Mouse (Mus musculus) limb, embryonic 10.5 days (tissue): Measurements from ENCODE around the gene Rap1a. TPM values are rescaled to one million over a fixed set of nuclear protein-coding genes. Genes with fewer than 3 reads are reported as not detected.

Experiments used
- DNase-seq: peaks from one replicate; pipeline ENCODE4 v3.0.0-alpha.2; 2017; ENCODE audit warnings: low spot score
- H3K27ac ChIP-seq: fragments of 300-500 bp; sonication (generic); 2 replicates; pipeline ENCODE4 v1.5.1; 2016; ENCODE audit warnings: mild to moderate bottlenecking
- H3K27me3 ChIP-seq: fragments of 300-500 bp; sonication (generic); 2 replicates; pipeline ENCODE4 v1.6.1; 2016; ENCODE audit warnings: low read depth, mild to moderate bottlenecking; ENCODE audit not compliant: poor library complexity, severe bottlenecking
- H3K36me3 ChIP-seq: fragments of 300-500 bp; sonication (generic); 2 replicates; pipeline ENCODE4 v1.6.1; 2016; ENCODE audit warnings: mild to moderate bottlenecking, moderate library complexity
- H3K4me1 ChIP-seq: fragments of 300-500 bp; sonication (generic); 2 replicates; pipeline ENCODE4 v1.6.1; 2016
- H3K4me3 ChIP-seq: fragments of 300-500 bp; sonication (generic); 2 replicates; pipeline ENCODE4 v1.5.1; 2016; ENCODE audit warnings: mild to moderate bottlenecking, moderate library complexity
- H3K9me3 ChIP-seq: fragments of 300-500 bp; sonication (generic); replicated peaks from 2 replicates; pipeline ENCODE4 v1.6.1; 2016; ENCODE audit warnings: mild to moderate bottlenecking
- WGBS: fragments of 180-500 bp; shearing (Covaris S2); methylation state at CpG from one replicate; pipeline ENCODE4 v1.1.7; 2016; 5-methylcytosine and 5-hydroxymethylcytosine counted together
- polyA plus RNA-seq: library from polyadenylated mRNA; unstranded; fragments of >200 nt; fragmentation: Nextera tagmentation; extraction: Ambion mirVana; gene quantifications from 2 replicates; pipeline ENCODE4 v1.2.1, GENCODE M21; 2016

The Rap1a gene
- polyA plus RNA-seq, 1 experiment from 2014 or later = 71.6 TPM

DNA sequence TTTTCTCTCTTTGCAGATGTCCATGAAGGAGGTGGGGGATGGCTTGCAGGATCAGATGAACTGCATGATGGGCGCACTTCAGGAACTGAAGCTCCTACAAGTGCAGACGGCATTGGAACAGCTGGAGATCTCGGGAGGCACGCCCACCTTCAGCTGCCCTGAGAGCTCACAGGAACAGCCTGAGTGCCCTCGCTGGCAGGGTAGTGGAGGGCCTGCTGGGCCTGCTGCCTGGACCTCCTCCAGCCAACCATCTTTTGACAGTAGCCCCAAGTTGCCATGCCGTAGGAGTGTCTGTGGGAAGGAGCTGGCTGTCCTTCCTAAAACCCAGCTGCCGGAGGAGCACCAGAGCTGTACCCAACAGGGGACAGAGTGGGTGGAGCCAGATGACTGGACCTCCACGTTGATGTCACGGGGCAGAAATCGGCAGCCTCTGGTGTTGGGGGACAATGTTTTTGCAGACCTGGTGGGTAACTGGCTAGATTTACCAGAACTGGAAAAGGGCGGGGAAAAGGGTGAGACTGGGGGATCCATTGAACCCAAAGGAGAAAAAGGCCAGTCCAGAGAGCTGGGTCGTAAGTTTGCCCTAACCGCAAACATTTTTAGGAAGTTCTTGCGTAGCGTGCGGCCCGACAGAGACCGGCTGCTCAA is 84.7 kb downstream of the Rap1a start:
- Histone ChIP-seq H3K9me3 (no peaks in the 10 kb centered on the region), H3K27me3 (no peaks in the 10 kb centered on the region), H3K4me3 (no peak overlapping the region), H3K27ac (peak overlapping the region; percentile 42; the same call in 1 of the 2 replicates), H3K36me3 (no peaks in the 10 kb centered on the region), H3K4me1 (peaks cover 42% of the 10 kb centered on the region)
- 58% methylated on average over 18 of the region's 18 CpGs for WGBS
- peak; percentile 33 for DNase-seq

DNA sequence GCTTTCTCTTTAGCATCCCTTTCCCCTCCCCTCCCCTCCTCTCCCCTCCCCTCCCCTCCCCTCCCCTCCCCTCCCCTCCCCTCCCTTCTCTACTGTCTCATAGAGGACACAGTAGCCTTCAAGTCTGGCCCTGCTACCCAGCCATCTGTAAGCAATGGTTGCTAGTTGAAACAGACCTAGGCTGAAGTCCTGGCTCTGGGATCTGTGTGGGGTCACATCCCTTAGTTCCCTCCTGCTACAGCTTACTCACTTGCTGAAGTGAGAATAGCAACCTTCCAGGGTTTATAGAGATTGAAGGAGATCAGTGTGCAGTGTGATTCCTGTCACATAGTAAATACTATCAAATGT is 86.3 kb downstream of the Rap1a start:
- peaks cover 42% of the 10 kb centered on the region for H3K4me1 ChIP-seq
- H3K27me3 ChIP-seq = no peaks in the 10 kb centered on the region
- no peaks in the 10 kb centered on the region for H3K36me3 ChIP-seq
- no peak overlapping the region for H3K4me3 ChIP-seq
- no peak overlapping the region for H3K27ac ChIP-seq
- H3K9me3 ChIP-seq = no peaks in the 10 kb centered on the region
- DNase-seq = peak; percentile 26

DNA sequence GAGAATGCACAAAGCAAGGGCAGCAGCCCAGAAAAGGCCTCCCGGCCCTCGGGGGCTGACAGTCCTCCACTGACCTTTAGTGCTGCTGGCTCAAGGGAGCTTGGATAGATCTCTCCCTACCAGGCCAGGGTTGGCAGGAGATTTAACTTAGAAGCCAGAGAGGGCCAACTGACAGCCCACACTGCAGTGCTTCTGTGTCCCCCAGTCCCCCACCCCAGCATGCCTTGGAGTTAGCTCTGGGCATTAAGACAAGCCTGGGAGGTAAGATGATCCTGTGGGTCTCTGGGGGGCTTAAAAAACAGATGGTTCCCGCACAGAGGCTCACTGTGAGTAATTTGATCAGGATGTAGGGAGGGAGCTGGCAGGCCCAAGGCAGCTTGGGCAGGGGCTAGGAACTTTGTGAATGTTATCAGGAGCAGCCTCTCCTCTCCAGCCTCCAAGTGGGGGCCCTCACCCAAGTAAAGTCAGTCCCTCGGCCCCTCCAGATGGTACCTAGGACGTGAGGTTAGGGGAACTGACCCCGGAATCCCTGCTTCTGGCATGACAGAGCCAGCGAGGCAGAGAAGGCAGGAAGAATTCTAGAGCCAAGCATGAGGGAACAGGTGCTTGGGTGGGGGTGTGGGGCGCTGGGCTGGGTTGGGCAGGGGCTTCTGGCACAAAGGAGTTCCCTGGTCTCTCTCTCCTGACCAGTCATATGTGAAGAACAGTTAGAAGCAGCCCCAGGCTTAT is 86.9 kb downstream of the Rap1a start:
- H3K4me3 ChIP-seq = 0 out of 2 replicates have a peak overlapping the region, but pooled peaks have one; percentile 19
- WGBS = 16% methylated on average over 8 of the region's 8 CpGs
- DNase-seq = peak; percentile 47

DNA sequence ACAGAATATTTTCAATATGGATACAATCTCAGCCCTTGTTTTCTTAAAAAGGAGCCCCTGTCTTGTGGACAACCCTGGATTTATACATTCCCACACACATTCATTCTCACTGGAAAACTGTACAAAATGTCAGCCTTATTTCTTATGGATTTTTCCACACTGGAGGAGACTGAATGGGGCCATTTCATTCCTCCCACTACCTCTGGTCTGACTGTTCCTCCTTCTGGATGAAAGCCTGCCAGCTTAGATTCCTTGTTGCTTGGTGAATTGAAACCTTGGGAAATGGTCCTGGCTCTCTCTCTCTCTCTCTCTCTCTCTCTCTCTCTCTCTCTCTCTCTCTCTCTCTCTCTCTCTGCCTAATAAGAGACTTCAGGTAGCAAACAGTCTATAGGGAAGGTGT is 88.3 kb downstream of the Rap1a start:
- Histone ChIP-seq H3K9me3 (no peaks in the 10 kb centered on the region), H3K27me3 (peaks cover 3% of the 10 kb centered on the region; the same call in 1 of the 2 replicates)
- DNase-seq = no peak

More for the DNA sequence above, 86.9 kb downstream of the Rap1a start:
- Histone ChIP-seq H3K4me1 (peaks cover 42% of the 10 kb centered on the region), H3K27ac (peak overlapping the region; percentile 64), H3K27me3 (no peaks in the 10 kb centered on the region), H3K36me3 (no peaks in the 10 kb centered on the region), H3K9me3 (no peaks in the 10 kb centered on the region)

DNA sequence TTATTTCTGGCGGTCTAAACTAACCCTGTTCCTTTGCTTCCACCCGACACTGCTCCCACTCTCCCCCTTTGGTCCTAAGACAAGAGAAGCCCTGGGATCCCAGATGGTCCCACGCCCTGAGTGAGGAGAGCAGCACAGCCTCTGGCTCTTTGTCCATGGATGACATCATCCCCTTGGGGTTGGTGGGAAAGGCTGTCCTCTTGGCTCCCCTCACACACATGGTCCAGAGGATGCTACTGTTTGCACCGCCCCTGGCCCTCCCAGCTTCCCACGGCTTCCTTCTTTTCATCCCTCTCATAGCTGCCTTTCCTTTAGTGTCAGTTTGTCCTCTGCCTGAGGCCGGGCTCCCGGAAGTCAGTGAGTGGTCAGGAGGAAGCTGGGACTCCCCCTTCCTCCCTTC is 89.4 kb downstream of the Rap1a start:
- Histone ChIP-seq H3K4me1 (peaks cover 33% of the 10 kb centered on the region), H3K36me3 (no peaks in the 10 kb centered on the region), H3K27me3 (peaks cover 13% of the 10 kb centered on the region), H3K9me3 (no peaks in the 10 kb centered on the region), H3K4me3 (no peak overlapping the region), H3K27ac (no peak overlapping the region)
- DNase-seq = no peak
- 82% methylated on average over 7 of the region's 7 CpGs for WGBS

More for the DNA sequence above, 88.3 kb downstream of the Rap1a start:
- no peak overlapping the region for H3K27ac ChIP-seq
- H3K36me3 ChIP-seq = no peaks in the 10 kb centered on the region
- peaks cover 35% of the 10 kb centered on the region for H3K4me1 ChIP-seq
- no peak overlapping the region for H3K4me3 ChIP-seq

GRCm38 (mm10) chr3:105710246-105710645 is 90.9 kb downstream of the Rap1a start:
- Histone ChIP-seq H3K27me3 (peaks cover 28% of the 10 kb centered on the region), H3K9me3 (no peaks in the 10 kb centered on the region), H3K4me3 (no peak overlapping the region), H3K4me1 (peaks cover 29% of the 10 kb centered on the region), H3K36me3 (no peaks in the 10 kb centered on the region), H3K27ac (no peak overlapping the region)
- 83% methylated on average over 6 of the region's 6 CpGs for WGBS
- no peak for DNase-seq

DNA sequence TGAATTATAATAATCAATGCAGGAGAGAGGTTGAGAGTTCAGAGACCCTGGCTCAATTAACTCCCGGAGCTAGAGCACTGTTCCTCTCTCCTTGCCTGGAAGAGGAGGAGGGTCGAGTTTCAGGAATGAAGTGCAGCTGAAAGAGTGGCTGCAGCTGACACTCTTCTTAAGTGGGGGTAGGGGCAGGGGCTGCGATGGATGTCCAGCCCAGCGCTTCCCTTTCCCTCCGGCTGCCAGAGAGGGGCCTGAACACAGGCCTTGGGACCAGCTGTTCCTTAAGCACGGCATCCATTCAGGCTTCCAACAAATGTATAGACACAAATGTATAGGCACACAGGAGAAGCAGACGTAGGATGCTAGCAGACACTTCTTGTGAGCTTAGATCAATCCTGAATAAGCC is 93.5 kb downstream of the Rap1a start:
- Histone ChIP-seq H3K4me1 (peaks cover 28% of the 10 kb centered on the region), H3K9me3 (no peaks in the 10 kb centered on the region), H3K27me3 (peaks cover 48% of the 10 kb centered on the region), H3K27ac (no peak overlapping the region), H3K36me3 (no peaks in the 10 kb centered on the region), H3K4me3 (no peak overlapping the region)
- no peak for DNase-seq
- 13% methylated on average over 7 of the region's 7 CpGs for WGBS

GRCm38 (mm10) chr3:105706366-105707020 is 94.6 kb downstream of the Rap1a start:
- H3K9me3 ChIP-seq = no peaks in the 10 kb centered on the region
- DNase-seq = peak; percentile 27
- WGBS = 49% methylated on average over 4 of the region's 4 CpGs
- H3K36me3 ChIP-seq = no peaks in the 10 kb centered on the region
- peaks cover 55% of the 10 kb centered on the region for H3K27me3 ChIP-seq
- no peak overlapping the region for H3K4me3 ChIP-seq
- peaks cover 33% of the 10 kb centered on the region for H3K4me1 ChIP-seq
- H3K27ac ChIP-seq = no peak overlapping the region

DNA sequence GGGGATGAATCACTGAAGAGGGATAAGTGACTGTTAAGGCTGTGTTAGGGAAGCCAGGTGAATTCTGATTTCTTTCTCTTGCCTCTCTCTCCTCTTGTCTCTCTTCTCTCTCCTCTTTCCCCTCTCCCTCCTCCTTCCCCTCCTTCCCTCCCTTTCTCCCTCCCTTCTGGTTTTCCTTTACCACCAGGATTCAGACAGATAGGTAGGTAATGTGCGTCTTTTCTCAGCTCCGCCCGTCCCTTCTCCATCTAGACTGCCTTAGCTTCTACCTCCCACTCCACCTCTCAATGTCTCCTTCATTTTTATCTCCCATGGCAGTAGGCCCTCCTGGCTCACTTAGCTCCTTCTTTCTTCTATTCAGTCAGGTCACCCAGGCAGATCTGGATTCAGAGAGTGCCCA is 95.6 kb downstream of the Rap1a start:
- Histone ChIP-seq H3K27ac (peak overlapping the region; percentile 68; the same call in 1 of the 2 replicates), H3K4me3 (peak overlapping the region; percentile 66), H3K36me3 (no peaks in the 10 kb centered on the region), H3K27me3 (peaks cover 58% of the 10 kb centered on the region), H3K9me3 (no peaks in the 10 kb centered on the region), H3K4me1 (peaks cover 36% of the 10 kb centered on the region)
- DNase-seq = no peak
- WGBS = 14% methylated on average over 3 of the region's 3 CpGs

DNA sequence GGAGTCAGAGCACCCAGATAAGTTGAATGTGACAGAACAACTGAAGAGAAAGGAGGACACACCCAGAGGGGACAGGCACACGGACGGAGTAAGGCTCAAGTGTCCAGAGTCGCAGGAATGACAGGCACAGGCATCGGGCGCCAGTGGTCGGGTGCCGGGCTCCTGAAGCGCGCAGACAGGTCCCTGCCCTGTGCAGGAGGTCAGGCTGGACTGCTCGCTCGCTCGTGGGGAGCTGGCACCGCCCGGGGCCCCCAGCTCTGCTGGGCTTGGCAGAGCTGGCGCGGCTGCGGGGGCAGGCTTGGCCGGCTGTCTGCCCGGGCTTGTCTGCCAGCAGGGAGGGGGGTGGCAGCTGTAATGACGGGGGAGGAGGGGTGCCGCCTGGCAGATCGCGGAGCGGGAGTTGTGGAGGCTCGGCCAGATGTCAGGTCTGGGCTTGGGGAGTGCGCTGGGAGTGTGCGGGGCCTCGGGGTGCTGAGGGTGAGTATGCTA is 96.0 kb downstream of the Rap1a start:
- Histone ChIP-seq H3K27me3 (peaks cover 58% of the 10 kb centered on the region), H3K4me3 (peak overlapping the region; percentile 66), H3K27ac (peak overlapping the region; percentile 68), H3K9me3 (no peaks in the 10 kb centered on the region), H3K4me1 (peaks cover 36% of the 10 kb centered on the region), H3K36me3 (no peaks in the 10 kb centered on the region)
- under 1% methylated on average over 28 of the region's 28 CpGs for WGBS
- DNase-seq = peak; percentile 64

DNA sequence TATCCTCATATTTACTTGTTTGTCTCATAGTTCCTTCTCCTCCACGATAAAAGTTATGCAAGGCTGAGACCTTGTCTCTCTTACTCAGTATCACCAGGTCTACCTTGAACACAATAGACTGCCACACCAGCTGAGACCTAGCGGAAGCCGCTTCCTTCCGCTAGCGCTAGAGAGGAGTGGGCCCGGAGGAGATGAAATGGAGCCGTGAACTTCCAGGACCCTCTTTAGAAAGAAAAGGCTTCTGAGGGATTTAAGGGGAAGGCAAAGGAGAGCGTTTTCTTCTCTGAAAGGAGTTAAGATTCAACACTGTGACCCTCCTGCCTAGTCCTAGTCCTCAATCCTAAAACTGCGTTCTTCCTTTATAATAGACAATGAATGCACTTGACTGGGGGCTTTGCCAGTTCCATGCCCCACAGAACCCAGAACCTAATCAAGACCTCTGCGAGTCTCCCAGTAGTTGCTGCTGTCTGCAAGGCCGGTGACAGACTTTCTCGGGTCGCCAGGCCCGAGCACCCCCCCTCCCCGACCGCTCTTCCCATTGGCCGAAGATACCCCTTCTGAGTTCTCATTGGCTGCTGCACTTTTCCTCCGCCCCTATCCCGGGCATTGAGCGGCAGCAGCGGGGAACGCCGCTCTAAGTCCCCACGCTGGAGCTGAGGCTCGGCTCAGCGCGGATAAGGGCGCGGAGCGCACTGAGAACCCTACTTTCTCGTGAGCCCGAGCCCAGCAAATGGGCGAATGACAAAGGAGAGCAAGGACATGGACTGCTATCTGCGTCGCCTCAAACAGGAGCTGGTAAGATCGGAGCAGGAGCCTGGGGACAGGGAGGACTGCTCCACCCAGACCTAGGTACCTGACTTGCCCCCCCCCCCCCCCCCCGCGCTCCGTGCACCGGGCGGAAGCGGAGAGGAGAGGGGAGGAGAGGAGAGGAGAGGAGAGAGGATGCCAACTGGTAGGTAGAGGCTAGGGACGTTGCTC is 96.8 kb downstream of the Rap1a start, which contains the start of gene Inka2:
Gene Inka2, plus strand, starts transcription at position 569 of the 978 bp plus-strand sequence.
- H3K36me3 ChIP-seq = no peaks in the 10 kb centered on the region
- H3K4me1 ChIP-seq = peaks cover 36% of the 10 kb centered on the region
- H3K9me3 ChIP-seq = no peaks in the 10 kb centered on the region
- peak within 1 kb of the TSS; percentile 68 for H3K27ac ChIP-seq
- 2% methylated on average over 40 of the region's 43 CpGs for WGBS
- peaks cover 58% of the 10 kb centered on the region for H3K27me3 ChIP-seq
- peak; percentile 78 for DNase-seq
- H3K4me3 ChIP-seq = peak within 1 kb of the TSS; percentile 66

DNA sequence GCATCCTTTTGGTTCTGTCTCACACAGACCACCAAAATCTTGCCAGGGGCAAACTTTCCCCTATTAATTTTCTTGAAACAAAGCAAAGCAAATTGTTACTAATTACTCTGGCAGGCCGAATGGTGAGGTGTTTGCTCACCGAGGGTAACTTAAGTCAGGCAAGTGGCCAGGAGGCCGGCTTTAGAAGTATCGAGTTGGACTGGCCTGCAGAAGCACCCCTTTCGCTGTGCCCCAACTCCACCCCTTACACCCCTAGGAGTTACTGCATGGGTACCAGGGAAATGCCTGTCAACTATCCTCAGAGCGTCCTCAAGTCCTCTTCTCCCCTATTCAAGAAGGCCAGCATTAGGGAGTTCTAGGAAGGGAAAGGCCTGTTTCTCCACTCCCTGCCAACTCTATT is 97.6 kb downstream of the Rap1a start:
- H3K27ac ChIP-seq = no peak overlapping the region
- no peak overlapping the region for H3K4me3 ChIP-seq

More for the DNA sequence above, 97.6 kb downstream of the Rap1a start:
- WGBS = 31% methylated on average over 6 of the region's 6 CpGs
- H3K36me3 ChIP-seq = no peaks in the 10 kb centered on the region
- peaks cover 63% of the 10 kb centered on the region for H3K27me3 ChIP-seq
- DNase-seq = peak; percentile 27
- no peaks in the 10 kb centered on the region for H3K9me3 ChIP-seq
- H3K4me1 ChIP-seq = peaks cover 36% of the 10 kb centered on the region
